Mouse (Mus musculus): Measurements from ENCODE around the gene Lars2.

DNA sequence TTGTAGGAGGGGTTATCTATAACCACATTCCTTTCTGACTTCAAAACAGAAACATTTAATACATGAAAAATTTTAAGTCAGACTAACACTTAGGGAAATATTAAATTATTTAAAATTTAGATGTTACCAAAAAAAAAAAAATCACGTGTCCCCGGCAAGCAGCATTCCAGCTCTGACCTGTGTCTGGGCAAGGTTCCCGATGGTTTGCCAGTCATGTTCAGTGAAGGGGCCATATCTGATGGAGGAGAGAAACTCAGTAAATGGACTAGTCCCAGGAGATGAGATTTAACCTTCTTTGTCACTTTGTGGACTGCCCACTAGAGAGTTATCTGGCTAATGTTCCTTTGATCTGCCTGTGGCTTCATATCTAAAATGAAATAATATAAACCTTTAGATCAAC lies 36.3 kb downstream of the Lars2 start:
- TF ChIP-seq TAL1 (IDR thresholded peaks at IDR 0.05; ENCODE audit: low read length) (no peak), GATA1 (IDR thresholded peaks at IDR 0.05; ENCODE audit: low read length) (no peak)
